9 mouse cellular contexts compared by ENCODE assay signal in the genomic region with DNA sequence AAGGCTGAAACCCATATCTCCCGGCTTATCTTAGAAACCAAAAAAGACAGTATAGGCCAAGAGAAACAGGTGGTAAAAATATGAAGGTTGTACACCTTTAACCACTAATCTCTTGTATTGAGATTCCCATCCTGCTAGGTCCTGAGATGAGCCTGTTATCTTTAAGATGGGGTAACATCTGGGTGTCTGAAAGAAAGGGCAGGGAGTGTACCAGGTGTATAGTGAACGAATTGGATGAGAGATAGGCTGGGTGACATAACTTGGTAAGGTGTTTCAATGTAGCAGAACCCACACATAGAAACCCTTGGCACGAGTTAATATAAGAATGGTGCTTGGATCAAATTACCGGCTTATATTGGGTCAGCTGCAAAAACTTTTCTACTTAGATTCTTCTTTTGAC. TPM values are rescaled to one million over a fixed set of nuclear protein-coding genes. Genes with fewer than 3 reads are reported as not detected.
A peak's percentile ranks its signal among the peaks of the same experiment; 100 is the strongest.
DNase-seq lines count a peak whose midpoint lies in the region; ATAC-seq and TF ChIP-seq lines count a peak whose summit lies in the region.
"Had no signal": no experiment of that assay in that cellular context is flagged by ENCODE, and none has a peak within 500 bp of the region (broad histone marks: within the 10 kb centered on the region; RNA-seq: fewer than 3 reads in every experiment).

No protein-coding gene starts in this region.

- peaks cover 5% of the 10 kb centered on the region for H3K36me3 ChIP-seq in liver, adult 2 months (ENCODE audit: control insufficient read depth, insufficient read depth, low read length)
- H3K36me3 ChIP-seq in forebrain, embryonic 10.5 days (replicated peaks): no peaks in the 10 kb centered on the region
- no peaks in the 10 kb centered on the region for H3K36me3 ChIP-seq in limb, embryonic 11.5 days (ENCODE audit: control insufficient read depth, insufficient read depth, low read length)
- no peaks in the 10 kb centered on the region for H3K36me3 ChIP-seq in neural tube, embryonic 14.5 days (ENCODE audit: control insufficient read depth, insufficient read depth, low read length)

- no peak for ATAC-seq in limb, embryonic 11.5 days (ENCODE audit: insufficient number of reproducible peaks, low FRiP score, low TSS enrichment, low read depth)
- ATAC-seq in neural tube, embryonic 14.5 days (ENCODE audit: low read depth): no peak

- no peaks in the 10 kb centered on the region for H3K9me3 ChIP-seq in forebrain, embryonic 10.5 days
- H3K9me3 ChIP-seq in limb, embryonic 11.5 days (ENCODE audit: control insufficient read depth, low read length): no peaks in the 10 kb centered on the region
- no peaks in the 10 kb centered on the region for H3K9me3 ChIP-seq in neural tube, embryonic 14.5 days (ENCODE audit: control insufficient read depth, low read length)

- H3K27me3 ChIP-seq in liver, adult 2 months (ENCODE audit: control insufficient read depth, insufficient read depth, low read length): peaks cover 22% of the 10 kb centered on the region
- H3K27me3 ChIP-seq in forebrain, embryonic 10.5 days (ENCODE audit: poor library complexity, severe bottlenecking): peaks cover 26% of the 10 kb centered on the region
- no peaks in the 10 kb centered on the region for H3K27me3 ChIP-seq in limb, embryonic 11.5 days (ENCODE audit: control insufficient read depth, insufficient read depth, low read length)
- no peaks in the 10 kb centered on the region for H3K27me3 ChIP-seq in neural tube, embryonic 14.5 days (ENCODE audit: control insufficient read depth, insufficient read depth, low read length)

- H3K27ac ChIP-seq in liver, adult 2 months (replicated peaks; ENCODE audit: insufficient read depth, low read depth, low read length): no peak overlapping the region
- no peak overlapping the region for H3K27ac ChIP-seq in forebrain, embryonic 10.5 days
- H3K27ac ChIP-seq in limb, embryonic 11.5 days (replicated peaks; ENCODE audit: low read depth, low read length): no peak overlapping the region
- H3K27ac ChIP-seq in neural tube, embryonic 14.5 days (ENCODE audit: low read depth, low read length): no peak overlapping the region
- H3K27ac ChIP-seq: macrophage had no signal

- TF ChIP-seq POLR2A in liver, adult 2 months (IDR thresholded peaks at IDR 0.05; ENCODE audit: extremely low read depth, insufficient read depth, low read length): no peak

- H3K4me3 ChIP-seq in liver, adult 2 months (ENCODE audit: insufficient read depth, low read depth, low read length): peak overlapping the region; percentile 18; the same call in 1 of the 2 replicates
- H3K4me3 ChIP-seq in forebrain, embryonic 10.5 days: peak overlapping the region; percentile 83
- H3K4me3 ChIP-seq in limb, embryonic 11.5 days (ENCODE audit: low read depth, low read length): peak overlapping the region; percentile 90
- peak overlapping the region; percentile 69 for H3K4me3 ChIP-seq in neural tube, embryonic 14.5 days (ENCODE audit: low read depth, low read length)

- peak overlapping the region; percentile 87 for H3K4me2 ChIP-seq in limb, embryonic 11.5 days (ENCODE audit: low read depth, severe bottlenecking)
- peak overlapping the region; percentile 59 for H3K4me2 ChIP-seq in neural tube, embryonic 14.5 days (ENCODE audit: low read depth, low read length)

- DNase-seq in liver, adult 2 months (ENCODE audit: extremely low read depth, low read depth, low spot score): no peak
- DNase-seq in liver: no peak
- DNase-seq in forebrain, embryonic 10.5 days (ENCODE audit: extremely low spot score, low spot score): no peak
- DNase-seq in limb, embryonic 11.5 days (ENCODE audit: low spot score): no peak
- DNase-seq in thymus, postnatal 36 days: no peak
- no peak for DNase-seq in embryo, embryonic 10 days (ENCODE audit: low spot score)
- no peak for DNase-seq in Muller cell, postnatal 12 days (ENCODE audit: inconsistent ontology term)

- H3K9ac ChIP-seq in liver, adult 2 months (ENCODE audit: low read depth, low read length): no peak overlapping the region
- H3K9ac ChIP-seq in limb, embryonic 11.5 days (ENCODE audit: low read length): no peak overlapping the region
- peak overlapping the region; percentile 65; the same call in 1 of the 2 replicates for H3K9ac ChIP-seq in neural tube, embryonic 14.5 days (replicated peaks; ENCODE audit: low read depth, low read length)

- 40% methylated on average over 4 of the region's 4 CpGs for WGBS in liver, adult 2 months
- WGBS in forebrain, embryonic 10.5 days: 38% methylated on average over 4 of the region's 4 CpGs
- 37% methylated on average over 4 of the region's 4 CpGs for WGBS in limb, embryonic 11.5 days
- WGBS in neural tube, embryonic 14.5 days: 40% methylated on average over 4 of the region's 4 CpGs

- peaks cover 4% of the 10 kb centered on the region; the same call in 1 of the 2 replicates for H3K79me2 ChIP-seq in liver, adult 2 months (ENCODE audit: control insufficient read depth, insufficient read depth, low read length)

- TF ChIP-seq CTCF in liver, adult 2 months (IDR thresholded peaks at IDR 0.05; ENCODE audit: low read depth, low read length): no peak

- peaks cover under 1% of the 10 kb centered on the region; the same call in 1 of the 2 replicates for H3K4me1 ChIP-seq in liver, adult 2 months (ENCODE audit: control insufficient read depth, insufficient read depth, low read length)
- peaks cover 50% of the 10 kb centered on the region for H3K4me1 ChIP-seq in forebrain, embryonic 10.5 days
- peaks cover 18% of the 10 kb centered on the region for H3K4me1 ChIP-seq in limb, embryonic 11.5 days (ENCODE audit: control insufficient read depth, insufficient read depth, low read length)
- H3K4me1 ChIP-seq in neural tube, embryonic 14.5 days (ENCODE audit: control insufficient read depth, insufficient read depth, low read length): peaks cover 9% of the 10 kb centered on the region; the same call in 1 of the 2 replicates

RNA-seq across cellular contexts. Expression of gene Mylip, which starts 0.7 kb away (rescaled TPM):
- 9.5 and 9.6 TPM in 2 replicates for total RNA-seq in liver, adult 2 months (2014; rRNA removed)
- 2.9 and 4.8 TPM in 2 replicates for polyA plus RNA-seq in liver, adult 2 months (2012; rRNA removed)
- polyA plus RNA-seq in forebrain, embryonic 10.5 days (2016; fragmentation: Nextera tagmentation; extraction: Ambion mirVana): 4.1 and 4.9 TPM in 2 replicates
- 10.8 and 11.4 TPM in 2 replicates for polyA plus RNA-seq in limb, embryonic 11.5 days (2014; fragmentation: Nextera tagmentation; extraction: Ambion mirVana)
- 4.4 and 4.7 TPM in 2 replicates for polyA plus RNA-seq in neural tube, embryonic 14.5 days (2014; fragmentation: Nextera tagmentation; extraction: Ambion mirVana)

Comparison
In these comparisons a context has a peak if more than half of its experiments do, and no peak if none do; other contexts are left out.
1. H3K4me3 ChIP-seq: peak in every context shown above with its lines; median percentile 90 in limb, embryonic 11.5 days; 83 in forebrain, embryonic 10.5 days; 69 in neural tube, embryonic 14.5 days; 18 in liver, adult 2 months.